ENCODE assay signal across 22 mouse cellular contexts in the genomic region with DNA sequence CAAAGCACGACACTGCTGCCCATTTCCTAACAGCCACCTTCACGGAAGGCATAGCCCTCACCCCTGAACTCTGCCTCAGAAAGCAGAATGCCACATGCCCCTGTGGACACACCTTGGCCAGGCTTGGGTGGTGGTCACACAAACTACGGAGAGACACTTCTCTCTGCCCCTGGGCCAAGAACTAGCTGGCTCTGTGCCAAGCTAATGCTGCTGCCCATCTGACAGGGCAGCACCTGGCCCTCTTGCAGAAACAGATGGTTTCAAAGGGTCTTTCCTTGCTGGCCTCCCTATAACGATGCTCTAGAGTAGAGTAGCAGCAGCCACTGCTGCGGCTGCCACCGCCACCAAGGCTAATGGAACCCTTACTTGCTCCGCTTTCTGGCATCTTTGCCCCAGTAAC. TPM values are rescaled to one million over a fixed set of nuclear protein-coding genes. Genes with fewer than 3 reads are reported as not detected.
A peak's percentile ranks its signal among the peaks of the same experiment; 100 is the strongest.
DNase-seq lines count a peak whose midpoint lies in the region; ATAC-seq and TF ChIP-seq lines count a peak whose summit lies in the region.
"Had no signal": no experiment of that assay in that cellular context is flagged by ENCODE, and none has a peak within 500 bp of the region (broad histone marks: within the 10 kb centered on the region; RNA-seq: fewer than 3 reads in every experiment).

No protein-coding gene starts in this region.

- H3K36me3 ChIP-seq in midbrain, postnatal 0 days (ENCODE audit: insufficient read depth, low read length): no peaks in the 10 kb centered on the region
- no peaks in the 10 kb centered on the region for H3K36me3 ChIP-seq in midbrain, embryonic 11.5 days (ENCODE audit: control insufficient read depth, insufficient read depth, low read length)
- H3K36me3 ChIP-seq in stomach, postnatal 0 days (ENCODE audit: control insufficient read depth, insufficient read depth, low read length): no peaks in the 10 kb centered on the region
- H3K36me3 ChIP-seq in forebrain, embryonic 15.5 days: no peaks in the 10 kb centered on the region
- H3K36me3 ChIP-seq: embryonic facial prominence, embryonic 15.5 days; heart, embryonic 10.5 days; hindbrain, embryonic 10.5 days; hindbrain, embryonic 15.5 days had no signal

- WGBS in midbrain, postnatal 0 days: 74% methylated on average over 7 of the region's 7 CpGs
- WGBS in midbrain, embryonic 11.5 days: 92% methylated on average over 7 of the region's 7 CpGs
- WGBS in stomach, postnatal 0 days: 65% methylated on average over 7 of the region's 7 CpGs
- WGBS in forebrain, embryonic 15.5 days: 64% methylated on average over 7 of the region's 7 CpGs

- peak; percentile 3 for DNase-seq in cerebellum, adult 9-11 months
- DNase-seq in cerebellum, adult 9-10 months: no peak
- DNase-seq in heart, postnatal 4 days: peak; percentile 11
- no peak for DNase-seq in heart, postnatal 36 days
- peak; percentile 39 for DNase-seq in midbrain, postnatal 0 days (ENCODE audit: low spot score)
- DNase-seq in midbrain, embryonic 11.5 days (ENCODE audit: low spot score, missing footprints): no peak
- DNase-seq in stomach, postnatal 0 days (ENCODE audit: low spot score): peak; percentile 12
- DNase-seq: adrenal gland, postnatal 14 days; embryo, embryonic 11 days; gastrocnemius, postnatal 10 days; heart, adult 18-20 months; heart, postnatal 10 days had no signal

- no peak for TF ChIP-seq EP300 in stomach, postnatal 0 days (optimal IDR thresholded peaks at IDR 0.05)

- no peak overlapping the region for H3K9ac ChIP-seq in midbrain, postnatal 0 days (replicated peaks; ENCODE audit: low read length, poor library complexity, severe bottlenecking)
- H3K9ac ChIP-seq in midbrain, embryonic 11.5 days (ENCODE audit: low read length): no peak overlapping the region
- no peak overlapping the region for H3K9ac ChIP-seq in stomach, postnatal 0 days (ENCODE audit: low read length)
- no peak overlapping the region for H3K9ac ChIP-seq in forebrain, embryonic 15.5 days (replicated peaks)
- H3K9ac ChIP-seq: embryonic facial prominence, embryonic 15.5 days; hindbrain, embryonic 15.5 days had no signal

- H3K4me2 ChIP-seq in midbrain, postnatal 0 days (ENCODE audit: low read depth, low read length, poor library complexity, severe bottlenecking): no peak overlapping the region
- no peak overlapping the region for H3K4me2 ChIP-seq in midbrain, embryonic 11.5 days
- H3K4me2 ChIP-seq in stomach, postnatal 0 days (replicated peaks; ENCODE audit: low read depth): no peak overlapping the region
- H3K4me2 ChIP-seq in forebrain, embryonic 15.5 days (replicated peaks): no peak overlapping the region
- H3K4me2 ChIP-seq: embryonic facial prominence, embryonic 15.5 days; hindbrain, embryonic 15.5 days had no signal

- H3K4me1 ChIP-seq in midbrain, postnatal 0 days (ENCODE audit: insufficient read depth, low read length): no peaks in the 10 kb centered on the region
- no peaks in the 10 kb centered on the region for H3K4me1 ChIP-seq in midbrain, embryonic 11.5 days (ENCODE audit: control insufficient read depth, insufficient read depth, low read length)
- H3K4me1 ChIP-seq in stomach, postnatal 0 days (replicated peaks; ENCODE audit: control insufficient read depth, insufficient read depth): no peaks in the 10 kb centered on the region
- no peaks in the 10 kb centered on the region for H3K4me1 ChIP-seq in forebrain, embryonic 15.5 days
- H3K4me1 ChIP-seq: embryonic facial prominence, embryonic 15.5 days; heart, embryonic 10.5 days; hindbrain, embryonic 10.5 days; hindbrain, embryonic 15.5 days had no signal

- intact Hi-C loops in heart, postnatal 36 days (cut with DNase I): loop anchor here (10.0 kb wide), 1 partner anchor 58 kb away; no protein-coding TSS in a partner anchor

- no peaks in the 10 kb centered on the region for H3K27me3 ChIP-seq in midbrain, postnatal 0 days (ENCODE audit: insufficient read depth, low read length)
- no peaks in the 10 kb centered on the region for H3K27me3 ChIP-seq in midbrain, embryonic 11.5 days (ENCODE audit: control insufficient read depth, insufficient read depth, low read length)
- H3K27me3 ChIP-seq in stomach, postnatal 0 days (ENCODE audit: control insufficient read depth, insufficient read depth, low read length): no peaks in the 10 kb centered on the region
- H3K27me3 ChIP-seq in forebrain, embryonic 15.5 days: no peaks in the 10 kb centered on the region
- H3K27me3 ChIP-seq: embryonic facial prominence, embryonic 15.5 days; hindbrain, embryonic 15.5 days had no signal

- no peak overlapping the region for H3K4me3 ChIP-seq in midbrain, postnatal 0 days (ENCODE audit: low read depth, low read length)
- H3K4me3 ChIP-seq in midbrain, embryonic 11.5 days (ENCODE audit: low read depth, low read length): no peak overlapping the region
- no peak overlapping the region for H3K4me3 ChIP-seq in stomach, postnatal 0 days (ENCODE audit: low read depth, low read length)
- no peak overlapping the region for H3K4me3 ChIP-seq in forebrain, embryonic 15.5 days
- H3K4me3 ChIP-seq: embryonic facial prominence, embryonic 15.5 days; erythroblast, embryonic 14.5 days; heart, embryonic 10.5 days; hindbrain, embryonic 10.5 days; hindbrain, embryonic 15.5 days had no signal

- H3K9me3 ChIP-seq in midbrain, postnatal 0 days (ENCODE audit: low read length): no peaks in the 10 kb centered on the region
- no peaks in the 10 kb centered on the region for H3K9me3 ChIP-seq in midbrain, embryonic 11.5 days (ENCODE audit: control insufficient read depth, low read length)
- H3K9me3 ChIP-seq in stomach, postnatal 0 days (ENCODE audit: control insufficient read depth, low read length): no peaks in the 10 kb centered on the region
- no peaks in the 10 kb centered on the region for H3K9me3 ChIP-seq in forebrain, embryonic 15.5 days
- H3K9me3 ChIP-seq: embryonic facial prominence, embryonic 15.5 days; heart, embryonic 10.5 days; hindbrain, embryonic 10.5 days; hindbrain, embryonic 15.5 days had no signal

- ATAC-seq in midbrain, postnatal 0 days (ENCODE audit: low FRiP score): no peak
- no peak for ATAC-seq in midbrain, embryonic 11.5 days (ENCODE audit: low FRiP score)
- ATAC-seq in stomach, postnatal 0 days (ENCODE audit: low FRiP score, low TSS enrichment): no peak
- no peak for ATAC-seq in forebrain, embryonic 15.5 days (replicated peaks)
- ATAC-seq: activated CD4-positive, CD25-positive, alpha-beta regulatory T cell, adult 4 months; forebrain, embryonic 16.5 days; inflammation-experienced regulatory T-cells, adult 6 months; intestine, postnatal 0 days had no signal

- no peak overlapping the region for H3K27ac ChIP-seq in midbrain, postnatal 0 days (ENCODE audit: low read depth, low read length)
- H3K27ac ChIP-seq in midbrain, embryonic 11.5 days (ENCODE audit: low read depth, low read length): no peak overlapping the region
- no peak overlapping the region for H3K27ac ChIP-seq in stomach, postnatal 0 days (replicated peaks)
- no peak overlapping the region for H3K27ac ChIP-seq in forebrain, embryonic 15.5 days (replicated peaks)
- H3K27ac ChIP-seq: embryonic facial prominence, embryonic 15.5 days; heart, embryonic 10.5 days; hindbrain, embryonic 10.5 days; hindbrain, embryonic 15.5 days had no signal

- TF ChIP-seq CTCF in midbrain, postnatal 0 days (IDR thresholded peaks at IDR 0.05): no peak
- TF ChIP-seq CTCF in stomach, postnatal 0 days (IDR thresholded peaks at IDR 0.05; ENCODE audit: low read depth): no peak

RNA-seq across cellular contexts. Expression of a gene that starts 30.5 kb away (rescaled TPM):
- total RNA-seq in heart, postnatal 4 days (2021): 10 to 100 TPM; 29.2 to 32.6 TPM
- total RNA-seq in heart, postnatal 36 days (2021): 10 to 100 TPM; 20.1 to 20.8 TPM
- total RNA-seq in midbrain, postnatal 0 days (2014; rRNA removed): 135 and 177 TPM in 2 replicates
- 269 and 277 TPM in 2 replicates for polyA plus RNA-seq in midbrain, postnatal 0 days (2015; fragmentation: Nextera tagmentation; extraction: Ambion mirVana)
- polyA plus RNA-seq in midbrain, embryonic 11.5 days (2014; fragmentation: Nextera tagmentation; extraction: Ambion mirVana): 98.7 and 103 TPM in 2 replicates
- polyA plus RNA-seq in stomach, postnatal 0 days (2015; fragmentation: Nextera tagmentation; extraction: Ambion mirVana): 112 and 115 TPM in 2 replicates
- 128 and 142 TPM in 2 replicates for polyA plus RNA-seq in forebrain, embryonic 15.5 days (2015; fragmentation: Nextera tagmentation; extraction: Ambion mirVana)

Comparison
In these comparisons a context has a peak if more than half of its experiments do, and no peak if none do; other contexts are left out.
1. DNase-seq: peak in cerebellum, adult 9-11 months (single experiment), heart, postnatal 4 days (single experiment), midbrain, postnatal 0 days (single experiment) and stomach, postnatal 0 days (single experiment); none in cerebellum, adult 9-10 months (single experiment), heart, postnatal 36 days (0 of 2) and midbrain, embryonic 11.5 days (single experiment).